Mouse (Mus musculus) CD4-positive, CD25-positive, alpha-beta regulatory T cell, adult 4 months (primary cell): ENCODE data around the gene Ism2. TPM values are rescaled to one million over a fixed set of nuclear protein-coding genes. Genes with fewer than 3 reads are reported as not detected.
"Not testable (repeated sequence)": the region's sequence is repeated elsewhere in the genome, so short reads cannot be mapped to it uniquely, and the experiment has no call there.

Experiments used
- ATAC-seq: one replicate; pipeline ENCODE4 v1.8.0; 2017
- polyA plus RNA-seq, 2 experiments: library from polyadenylated mRNA; unstranded; fragments of 100-300 nt; shearing (Covaris generic); gene quantifications; one replicate each; pipeline ENCODE4 v1.2.1; 2017

Gene Ism2
- polyA plus RNA-seq, result not detected

- no peak for ATAC-seq
Measured at GRCm38 (mm10) chr12:87299657-87300440, at the start of gene Ism2. Gene Ism2, minus strand, starts transcription at chr12:87299705.

GRCm38 (mm10) chr12:87348029-87348428, 48.5 kb upstream of the Ism2 start:
- ATAC-seq, result no peak

- no peak for ATAC-seq
Measured at GRCm38 (mm10) chr12:87347511-87347910, 48.0 kb upstream of the Ism2 start.

GRCm38 (mm10) chr12:87343084-87343605, 43.6 kb upstream of the Ism2 start:
- ATAC-seq, result no peak

GRCm38 (mm10) chr12:87338082-87338481, 38.6 kb upstream of the Ism2 start:
- no peak for ATAC-seq

GRCm38 (mm10) chr12:87334886-87335285, 35.4 kb upstream of the Ism2 start:
- no peak for ATAC-seq

- ATAC-seq, result no peak
Measured at GRCm38 (mm10) chr12:87333794-87334193, 34.3 kb upstream of the Ism2 start.

GRCm38 (mm10) chr12:87332511-87332910, 33.0 kb upstream of the Ism2 start:
- no peak for ATAC-seq

GRCm38 (mm10) chr12:87331908-87332307, 32.4 kb upstream of the Ism2 start:
- no peak for ATAC-seq

GRCm38 (mm10) chr12:87331053-87331456, 31.6 kb upstream of the Ism2 start:
- ATAC-seq, result no peak

GRCm38 (mm10) chr12:87330213-87330612, 30.7 kb upstream of the Ism2 start:
- ATAC-seq, result no peak

GRCm38 (mm10) chr12:87328025-87328424, 28.5 kb upstream of the Ism2 start:
- no peak for ATAC-seq

GRCm38 (mm10) chr12:87327610-87328009, 28.1 kb upstream of the Ism2 start:
- ATAC-seq, result no peak

GRCm38 (mm10) chr12:87325452-87325851, 25.9 kb upstream of the Ism2 start:
- no peak for ATAC-seq

- no peak for ATAC-seq
Measured at GRCm38 (mm10) chr12:87319229-87319628, 19.7 kb upstream of the Ism2 start.

GRCm38 (mm10) chr12:87317951-87318350, 18.4 kb upstream of the Ism2 start:
- ATAC-seq, result no peak

- no peak for ATAC-seq
Measured at GRCm38 (mm10) chr12:87313098-87313497, 13.6 kb upstream of the Ism2 start.

- not testable (repeated sequence) for ATAC-seq
Measured at GRCm38 (mm10) chr12:87306584-87306844, 7.0 kb upstream of the Ism2 start.

GRCm38 (mm10) chr12:87305767-87306583, 6.5 kb upstream of the Ism2 start:
- ATAC-seq, result no peak

- ATAC-seq, result no peak
Measured at GRCm38 (mm10) chr12:87301189-87301588, 1.7 kb upstream of the Ism2 start.

GRCm38 (mm10) chr12:87300441-87300690, 861 bp upstream of the Ism2 start:
- ATAC-seq, result no peak

GRCm38 (mm10) chr12:87299037-87299656, 358 bp downstream of the Ism2 start:
- ATAC-seq, result no peak

- no peak for ATAC-seq
Measured at GRCm38 (mm10) chr12:87293934-87294333, 5.6 kb downstream of the Ism2 start.

GRCm38 (mm10) chr12:87289100-87289499, 10.4 kb downstream of the Ism2 start:
- ATAC-seq, result no peak
